Comparison of ENCODE assay signal across 10 mouse cellular contexts in genomic region chr14:75473061-75473930, GRCm38 (mm10). TPM values are rescaled to one million over a fixed set of nuclear protein-coding genes. Genes with fewer than 3 reads are reported as not detected.
DNase-seq lines count a peak whose midpoint lies in the region; ATAC-seq lines count a peak whose summit lies in the region.
"Had no signal": no experiment of that assay in that cellular context is flagged by ENCODE, and none has a peak within 500 bp of the region (broad histone marks: within the 10 kb centered on the region; RNA-seq: fewer than 3 reads in every experiment).

No protein-coding gene starts in this region.

- no peaks in the 10 kb centered on the region for H3K27me3 ChIP-seq in hindbrain, embryonic 12.5 days
- H3K27me3 ChIP-seq: liver, embryonic 13.5 days had no signal

- no peak overlapping the region for H3K4me2 ChIP-seq in hindbrain, embryonic 12.5 days (replicated peaks)
- H3K4me2 ChIP-seq: liver, embryonic 13.5 days had no signal

- no peaks in the 10 kb centered on the region for H3K36me3 ChIP-seq in hindbrain, embryonic 12.5 days
- H3K36me3 ChIP-seq: liver, embryonic 13.5 days had no signal

- no peak overlapping the region for H3K9ac ChIP-seq in hindbrain, embryonic 12.5 days
- H3K9ac ChIP-seq: liver, embryonic 13.5 days had no signal

- peak; percentile 75 for ATAC-seq in hindbrain, embryonic 12.5 days (ENCODE audit: low FRiP score)

- peak overlapping the region; percentile 44 for H3K27ac ChIP-seq in hindbrain, embryonic 12.5 days
- H3K27ac ChIP-seq: liver, embryonic 13.5 days had no signal

- H3K4me1 ChIP-seq in hindbrain, embryonic 12.5 days: peaks cover 10% of the 10 kb centered on the region

- WGBS in hindbrain, embryonic 12.5 days: 68% methylated on average over 9 of the region's 9 CpGs

- DNase-seq in heart, adult 11 months: peak; percentile 85
- DNase-seq in heart, postnatal 4 days: no peak
- peak; percentile 12 for DNase-seq in urinary bladder, postnatal 14 days (ENCODE audit: low spot score)
- DNase-seq in urinary bladder, postnatal 10 days (ENCODE audit: low spot score): no peak
- DNase-seq in retina, postnatal 1 day: peak; percentile 81
- no peak for DNase-seq in kidney, postnatal 4 days
- no peak for DNase-seq in kidney, adult 18-20 months
- DNase-seq: kidney, adult 9 months; liver, embryonic 13.5 days had no signal

- H3K9me3 ChIP-seq in hindbrain, embryonic 12.5 days (replicated peaks): no peaks in the 10 kb centered on the region
- H3K9me3 ChIP-seq: liver, embryonic 13.5 days had no signal

- no peak overlapping the region for H3K4me3 ChIP-seq in hindbrain, embryonic 12.5 days
- H3K4me3 ChIP-seq: liver, embryonic 13.5 days had no signal

RNA-seq across cellular contexts. Expression of gene Siah3, which starts 17.5 kb away (rescaled TPM):
- under 1 TPM in 1 of 2 experiments, not detected in 1; 0.07 TPM for total RNA-seq in heart, postnatal 4 days (2021)
- 1.9 and 2.1 TPM in 2 replicates for polyA plus RNA-seq in hindbrain, embryonic 12.5 days (2016; fragmentation: Nextera tagmentation; extraction: Ambion mirVana)

Comparison
In these comparisons a context has a peak if more than half of its experiments do, and no peak if none do; other contexts are left out.
1. DNase-seq: peak in heart, adult 11 months (single experiment), urinary bladder, postnatal 14 days (single experiment) and retina, postnatal 1 day (single experiment); none in heart, postnatal 4 days (single experiment), urinary bladder, postnatal 10 days (single experiment), kidney, postnatal 4 days (0 of 2) and kidney, adult 18-20 months (single experiment).